Mouse (Mus musculus) adrenal gland, postnatal 10 days (tissue): ENCODE results near the gene Snx25. TPM values are rescaled to one million over a fixed set of nuclear protein-coding genes. Genes with fewer than 3 reads are reported as not detected.

Experiments used
- DNase-seq: peaks from one replicate; pipeline ENCODE4 v3.0.0; 2021; ENCODE audit warnings: mixed read lengths
- long read RNA-seq, 2 experiments: library from polyadenylated mRNA; stranded (forward); transcript quantifications; one replicate each; pipeline ENCODE4 v2.0.0; 2021
- total RNA-seq, 2 experiments: library from RNA; stranded (reverse); gene quantifications; 2 replicates each; pipeline ENCODE4 v1.2.3; 2021

The Snx25 gene
- total RNA-seq = 10 to 100 TPM; 17.0 to 18.7 TPM
- long read RNA-seq, experiment 1, transcript Snx25-203 (19 exons, 3,445 nt) = major isoform, 25 of 37 reads
- long read RNA-seq, experiment 1, partial matches to known transcripts = 3 of 37 reads
- long read RNA-seq, experiment 1, other reads (novel, unspliced or antisense) = 9 of 37 reads
- long read RNA-seq, experiment 2, transcript Snx25-203 (19 exons, 3,445 nt) = major isoform, 15 of 21 reads
- long read RNA-seq, experiment 2, partial matches to known transcripts = 1 of 21 reads
- long read RNA-seq, experiment 2, other reads (novel, unspliced or antisense) = 5 of 21 reads

GRCm38 (mm10) chr8:46152064-46153031 lies at the start of gene Snx25:
Gene Snx25, minus strand, starts transcription at chr8:46152159.
- DNase-seq = peak; percentile 94

- DNase-seq = no peak
These were observed 45.7 kb upstream of the Snx25 start for GRCm38 (mm10) chr8:46197673-46198072.

- DNase-seq = no peak
These were observed 44.9 kb upstream of the Snx25 start for GRCm38 (mm10) chr8:46196877-46197276.

- DNase-seq = no peak
These were observed 41.1 kb upstream of the Snx25 start for GRCm38 (mm10) chr8:46193100-46193499.

- DNase-seq = peak; percentile 76
These were observed 33.4 kb upstream of the Snx25 start for GRCm38 (mm10) chr8:46185361-46185760.

- no peak for DNase-seq
These were observed 28.2 kb upstream of the Snx25 start for GRCm38 (mm10) chr8:46180136-46180535.

- DNase-seq = no peak
These were observed 21.7 kb upstream of the Snx25 start for GRCm38 (mm10) chr8:46173651-46174050.

- DNase-seq = no peak
These were observed 11.9 kb upstream of the Snx25 start for GRCm38 (mm10) chr8:46163870-46164190.

GRCm38 (mm10) chr8:46162953-46163869 lies 11.3 kb upstream of the Snx25 start:
- peak; percentile 97 for DNase-seq

- no peak for DNase-seq
These were observed 1.1 kb upstream of the Snx25 start for GRCm38 (mm10) chr8:46153042-46153441.

- peak; percentile 73 for DNase-seq
These were observed 527 bp downstream of the Snx25 start, which contains the start of gene Cfap97 for GRCm38 (mm10) chr8:46151202-46152062. Gene Cfap97, plus strand, starts transcription at chr8:46151771.

GRCm38 (mm10) chr8:46149782-46150181 lies 2.2 kb downstream of the Snx25 start:
- no peak for DNase-seq

GRCm38 (mm10) chr8:46149306-46149705 lies 2.7 kb downstream of the Snx25 start:
- DNase-seq = no peak

- DNase-seq = no peak
These were observed 5.8 kb downstream of the Snx25 start for GRCm38 (mm10) chr8:46146173-46146572.

GRCm38 (mm10) chr8:46143924-46144323 lies 8.0 kb downstream of the Snx25 start:
- no peak for DNase-seq

- no peak for DNase-seq
These were observed 8.5 kb downstream of the Snx25 start for GRCm38 (mm10) chr8:46143470-46143869.

GRCm38 (mm10) chr8:46142498-46143081 lies 9.4 kb downstream of the Snx25 start:
- DNase-seq = no peak

GRCm38 (mm10) chr8:46141688-46142087 lies 10.3 kb downstream of the Snx25 start:
- DNase-seq = no peak

- no peak for DNase-seq
These were observed 11.4 kb downstream of the Snx25 start for GRCm38 (mm10) chr8:46140376-46141120.
